Mouse (Mus musculus) WW6 (cell line): ENCODE measurements around the gene Tbxas1.

Source experiments
- DNase-seq: peaks from one replicate; pipeline ENCODE4 v3.0.0-alpha.2; 2013; ENCODE audit warnings: low read depth, low spot score

Gene Tbxas1

DNA sequence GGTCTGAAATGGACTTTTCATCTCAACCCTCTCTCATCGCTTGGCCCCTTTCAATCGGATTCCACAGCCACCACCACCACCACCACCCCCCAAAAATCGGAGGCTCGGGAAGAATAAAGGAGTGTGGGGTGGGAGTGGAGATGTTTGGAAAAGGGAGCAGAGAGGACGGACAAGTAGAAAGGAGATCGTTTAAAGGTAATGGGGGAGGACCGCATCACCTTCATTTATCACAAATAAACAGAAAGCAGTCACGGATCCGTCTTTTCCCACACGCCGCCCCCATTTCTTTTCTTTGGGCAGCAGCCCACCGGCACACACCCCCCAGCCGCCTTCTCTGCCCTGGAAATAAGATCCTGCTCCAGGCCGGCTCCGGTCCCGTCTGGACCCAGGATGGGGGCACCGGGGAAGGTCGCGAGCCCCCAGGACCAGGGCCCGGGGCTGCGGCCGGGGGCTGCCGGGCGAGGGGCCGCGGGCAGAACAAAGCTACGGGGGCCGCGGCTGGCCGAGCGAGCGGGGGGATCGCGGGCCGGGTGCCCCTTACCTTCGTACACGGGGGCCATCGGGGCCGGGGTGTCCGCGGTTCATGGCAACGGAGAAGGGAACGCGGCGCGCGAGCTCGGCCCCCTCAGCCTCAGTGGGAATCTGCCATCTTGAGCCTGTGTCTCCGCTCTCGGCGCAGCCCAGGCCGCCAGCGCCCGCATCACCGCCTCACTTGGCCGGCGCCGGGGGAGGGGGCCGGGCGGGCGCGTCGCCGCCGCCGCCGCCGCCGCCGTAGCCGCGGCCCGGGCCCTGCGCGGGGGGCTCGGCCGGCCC lies at the start of gene Tbxas1:
Gene Tbxas1, plus strand, starts transcription at position 147 of the 813 bp plus-strand sequence.
- no peak for DNase-seq

DNA sequence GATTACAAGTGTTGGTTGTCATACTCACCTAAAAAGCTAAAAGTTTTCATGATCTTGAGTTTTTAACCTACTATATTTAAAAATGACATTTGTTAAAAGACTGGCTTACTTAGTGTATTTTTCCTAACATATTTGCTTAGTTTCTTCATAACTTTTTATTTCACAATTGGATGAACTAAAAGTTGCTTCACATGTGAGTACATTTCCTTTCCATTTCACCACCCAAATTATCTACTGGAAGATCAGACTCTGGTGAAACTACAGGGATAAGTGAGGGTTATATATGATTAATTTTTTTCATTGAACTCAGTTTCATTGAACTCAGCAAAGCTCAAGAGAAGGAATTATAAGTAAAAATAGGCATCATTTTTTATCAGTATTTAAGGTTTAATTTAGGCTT lies 49.3 kb upstream of the Tbxas1 start:
- no peak for DNase-seq

- DNase-seq = no peak
Measured at GRCm38 (mm10) chr6:38826857-38827256, 48.3 kb upstream of the Tbxas1 start.

- DNase-seq = no peak
Measured at GRCm38 (mm10) chr6:38827435-38827834, 47.8 kb upstream of the Tbxas1 start.

- no peak for DNase-seq
Measured at GRCm38 (mm10) chr6:38828211-38828610, 47.0 kb upstream of the Tbxas1 start.

- no peak for DNase-seq
Measured at GRCm38 (mm10) chr6:38829452-38829851, 45.8 kb upstream of the Tbxas1 start.

DNA sequence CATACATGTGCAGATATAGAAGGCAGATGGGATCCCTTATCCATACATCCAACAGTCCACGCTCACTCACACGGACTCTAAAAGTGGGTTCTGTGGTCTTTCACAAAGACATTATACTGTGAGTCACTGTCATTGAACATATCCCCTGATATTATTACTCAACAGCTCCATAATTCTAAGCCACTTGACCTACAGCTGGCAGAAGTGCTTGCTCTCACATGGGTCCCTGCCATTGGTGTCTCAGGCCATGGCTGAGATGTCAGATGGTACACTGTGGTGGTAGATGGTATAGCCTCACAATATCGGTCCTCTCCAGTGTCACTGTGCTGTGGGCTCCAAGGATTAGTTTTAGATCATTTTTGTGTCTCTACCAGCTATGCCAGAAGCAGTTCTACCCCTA lies 41.5 kb upstream of the Tbxas1 start:
- DNase-seq = no peak

DNA sequence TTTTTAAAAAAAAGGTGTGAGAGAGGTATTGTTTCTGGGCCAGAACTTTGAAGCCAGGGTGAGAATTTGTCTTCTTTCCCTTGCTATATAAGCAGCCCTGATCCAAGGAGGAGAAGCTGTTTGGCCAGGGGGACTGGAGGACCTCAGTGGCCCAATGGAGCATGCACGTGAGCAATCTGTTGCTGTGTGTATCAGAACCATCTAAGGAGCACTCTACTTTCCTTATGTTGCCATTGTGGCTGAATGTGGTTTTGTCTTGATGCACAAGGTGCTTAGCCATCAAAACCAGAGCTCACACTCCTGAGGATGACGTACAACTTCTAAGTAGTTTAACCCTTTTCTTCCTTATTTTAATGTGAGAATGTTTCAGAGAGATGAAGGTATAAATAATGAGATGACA lies 40.5 kb upstream of the Tbxas1 start:
- DNase-seq = no peak

DNA sequence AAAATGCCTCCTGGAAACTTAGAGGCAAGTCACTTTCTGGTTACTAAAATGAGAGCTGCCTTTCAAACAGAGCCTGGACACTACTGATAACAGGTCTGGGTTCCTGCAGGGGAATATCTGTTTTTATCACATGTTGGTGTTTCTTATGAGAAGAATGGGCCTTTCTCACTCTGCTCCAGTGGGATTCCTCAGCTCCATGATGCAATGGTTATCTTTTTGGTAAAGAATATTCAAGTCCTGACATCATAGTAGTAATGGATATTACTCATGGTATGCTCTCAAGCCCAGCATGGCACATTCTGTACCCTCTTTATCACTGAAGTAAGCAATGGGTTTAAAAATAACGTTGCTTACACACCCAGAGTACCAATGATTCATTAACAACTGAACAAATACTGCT lies 40.0 kb upstream of the Tbxas1 start:
- no peak for DNase-seq

DNA sequence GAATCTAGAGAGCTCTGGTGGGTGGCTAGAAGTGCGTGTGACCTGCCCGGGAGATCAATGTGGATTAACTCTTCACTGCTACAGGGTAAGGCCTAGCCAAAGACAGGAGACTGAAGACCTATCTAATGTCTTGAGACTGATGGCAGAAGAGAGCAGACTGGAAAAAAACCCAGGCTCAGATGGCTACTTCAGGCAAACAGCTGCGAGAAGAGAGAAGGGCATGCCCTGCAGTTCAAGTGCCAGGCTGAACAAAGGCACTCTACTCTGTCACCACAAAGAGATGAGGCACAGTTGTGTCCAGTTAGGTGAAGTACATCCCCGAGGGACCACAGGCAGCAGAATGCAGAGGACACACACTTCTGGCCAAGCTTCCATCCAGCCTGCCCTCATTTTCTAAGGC lies 37.1 kb upstream of the Tbxas1 start:
- no peak for DNase-seq

DNA sequence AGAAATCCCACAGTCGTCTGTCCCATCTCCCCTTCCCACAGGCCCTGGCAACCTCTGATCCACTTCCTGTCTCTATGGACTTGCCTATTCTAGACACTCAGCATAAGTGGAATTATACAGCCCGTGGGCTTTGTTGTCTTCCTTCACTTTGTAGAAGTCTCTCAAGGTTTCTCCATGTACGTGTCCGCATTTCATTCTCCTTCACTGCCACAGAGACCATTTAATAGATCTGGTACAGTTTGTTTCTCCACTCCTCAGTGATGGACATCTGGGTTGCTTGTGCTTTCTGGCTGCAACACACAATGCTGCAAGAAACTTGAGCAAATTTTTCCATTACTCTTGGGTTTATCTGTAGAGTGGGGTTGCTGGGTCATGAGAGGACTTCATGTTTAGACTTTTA lies 35.3 kb upstream of the Tbxas1 start:
- DNase-seq = no peak

GRCm38 (mm10) chr6:38840380-38840779 lies 34.8 kb upstream of the Tbxas1 start:
- no peak for DNase-seq

DNA sequence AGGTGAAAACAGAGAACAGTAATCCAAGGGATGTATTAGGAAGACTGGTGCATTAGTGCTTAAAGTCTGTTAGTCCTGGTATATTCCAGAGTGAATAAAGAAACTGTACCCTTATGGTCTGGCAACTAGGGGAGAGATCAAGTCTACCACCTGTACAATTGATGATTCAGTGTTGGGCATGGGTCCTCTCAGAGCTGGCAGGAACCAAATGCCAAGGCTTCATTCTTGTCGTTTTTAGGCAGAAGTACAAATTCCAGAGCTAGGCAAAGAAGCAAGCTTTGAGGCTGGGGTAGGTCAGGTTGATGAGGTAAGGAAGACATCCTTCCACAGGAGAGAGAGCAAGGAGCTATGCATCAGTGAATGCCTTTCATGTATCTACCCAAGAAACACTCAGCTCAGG lies 34.4 kb upstream of the Tbxas1 start:
- DNase-seq = no peak

- DNase-seq = no peak
Measured at GRCm38 (mm10) chr6:38841551-38841950, 33.7 kb upstream of the Tbxas1 start.

- no peak for DNase-seq
Measured at GRCm38 (mm10) chr6:38845117-38845516, 30.1 kb upstream of the Tbxas1 start.

GRCm38 (mm10) chr6:38845876-38846275 lies 29.3 kb upstream of the Tbxas1 start:
- no peak for DNase-seq

DNA sequence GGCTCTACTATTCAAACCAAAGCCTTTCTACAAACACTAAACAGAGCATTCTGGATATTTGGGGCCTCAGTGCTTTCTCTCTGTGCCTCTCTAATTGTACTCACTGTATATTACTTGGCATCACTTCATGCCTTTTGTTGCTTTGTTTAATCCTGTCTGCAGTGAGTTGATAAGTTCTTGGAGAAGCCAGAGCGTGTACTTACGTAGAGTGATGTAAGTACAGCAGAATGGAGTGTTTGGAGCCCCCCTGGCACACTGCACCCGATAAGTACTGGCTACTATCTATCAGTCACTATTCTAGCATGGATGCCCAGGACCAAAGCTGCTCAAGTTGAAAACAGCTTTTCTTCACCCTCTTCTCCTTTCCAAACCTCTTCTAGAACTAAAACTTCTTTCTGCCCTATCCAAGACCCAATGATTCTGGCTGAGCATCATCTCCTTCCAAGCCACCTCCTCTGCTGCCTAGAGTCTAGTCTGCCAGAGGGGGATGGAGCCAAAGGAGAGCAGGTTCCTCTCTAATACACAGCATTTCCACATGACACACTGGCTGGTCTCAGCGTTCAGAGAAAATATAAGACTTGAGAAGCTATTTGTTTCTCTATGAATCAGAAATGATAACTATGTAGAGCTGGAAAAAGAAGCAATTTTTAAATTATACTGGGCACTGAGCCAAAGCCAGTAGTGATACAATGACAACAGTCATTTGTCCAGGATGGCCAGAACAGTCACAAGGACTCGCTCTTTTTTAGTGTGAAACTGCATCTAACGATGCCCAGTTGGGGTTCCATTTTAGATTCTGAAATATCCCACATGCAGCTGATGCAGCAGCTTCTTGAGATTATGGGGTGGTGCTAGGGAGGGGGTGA lies 28.6 kb upstream of the Tbxas1 start:
- no peak for DNase-seq

DNA sequence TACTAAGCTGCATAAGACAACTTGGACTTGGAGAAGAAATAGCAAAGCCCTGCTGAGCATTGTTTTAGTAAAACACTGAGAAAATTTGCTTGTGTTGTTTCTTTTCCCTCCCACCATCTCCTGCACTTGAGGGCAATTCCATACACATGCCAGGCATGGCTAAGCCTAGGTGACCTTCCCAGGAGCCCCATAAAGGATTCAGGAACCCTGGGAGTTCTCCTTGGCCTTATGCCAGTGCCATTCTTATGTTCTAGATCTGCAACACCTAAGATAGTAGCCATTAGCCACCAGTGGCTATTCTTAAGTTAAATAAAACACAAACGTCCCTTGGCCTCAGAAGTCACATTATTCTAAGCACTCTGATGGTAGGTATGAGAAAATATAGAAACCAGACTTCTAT lies 27.8 kb upstream of the Tbxas1 start:
- DNase-seq = no peak

DNA sequence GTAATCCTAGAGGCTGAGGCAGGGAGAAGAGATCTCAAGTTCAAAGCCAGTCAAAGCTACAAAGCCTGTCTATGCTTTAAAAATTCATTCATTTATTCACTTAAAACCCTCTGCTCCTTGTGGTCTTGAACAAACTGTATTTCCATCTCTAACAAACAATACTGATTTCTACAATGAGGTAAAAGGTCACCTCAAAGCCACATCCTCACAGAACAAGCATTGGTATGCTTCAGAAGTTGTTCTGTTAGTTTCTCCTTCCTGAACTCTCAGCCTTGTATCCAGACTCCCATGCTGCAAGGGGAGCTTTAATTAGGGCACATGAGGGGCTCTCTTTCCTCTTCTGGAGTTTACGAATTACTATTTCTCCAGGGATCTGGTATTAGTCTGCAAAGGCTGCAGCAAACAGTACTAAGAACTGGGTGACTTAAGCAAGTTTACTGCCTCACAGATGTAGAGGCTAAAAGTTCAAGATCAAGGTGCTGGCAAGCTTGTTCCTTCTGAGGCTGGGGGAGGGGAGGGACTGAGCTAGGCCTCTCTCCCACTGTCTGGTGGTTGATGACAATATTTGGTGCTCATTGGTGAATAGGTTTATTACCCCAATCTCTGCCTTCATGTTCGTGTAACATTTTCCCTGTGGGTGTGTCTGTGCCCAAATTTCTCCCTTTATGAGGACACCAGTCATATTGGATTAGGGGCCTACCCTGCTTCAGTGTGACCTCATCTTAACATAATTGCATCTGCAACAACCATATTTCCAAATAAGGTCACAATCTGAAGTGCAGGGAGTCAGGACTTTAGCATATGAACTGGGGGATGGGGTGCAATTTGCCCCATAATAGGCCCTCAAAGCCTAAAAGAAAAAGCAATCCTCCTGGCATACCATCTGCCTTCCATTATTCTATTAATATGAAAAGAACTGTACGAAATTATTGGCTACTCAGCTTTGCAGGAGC lies 27.0 kb upstream of the Tbxas1 start:
- no peak for DNase-seq

DNA sequence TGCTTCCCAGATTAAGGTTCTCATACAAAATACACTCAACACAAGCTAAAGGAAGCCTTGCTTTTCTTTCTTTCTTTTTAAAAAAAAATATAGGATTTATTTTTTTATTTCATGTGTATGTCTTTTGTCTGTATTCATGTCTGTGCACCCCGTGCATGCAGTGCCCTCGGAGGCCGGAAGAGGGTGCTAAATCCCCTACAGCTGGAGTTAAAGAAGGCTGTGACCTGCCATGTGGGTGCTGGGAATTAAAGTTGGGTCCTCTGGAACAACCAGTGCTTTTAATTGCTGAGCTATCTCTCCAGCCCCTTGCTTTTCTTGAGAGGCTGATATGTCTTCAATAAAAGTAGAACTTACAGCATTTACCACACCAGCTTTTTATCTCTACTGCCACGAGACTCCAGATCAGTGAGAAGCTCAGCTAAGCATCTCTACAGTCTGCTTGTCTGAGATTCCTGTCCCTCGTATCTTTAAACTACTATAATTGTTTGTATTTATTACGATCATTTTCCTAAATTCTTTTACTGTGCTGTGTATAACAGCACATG lies 24.4 kb upstream of the Tbxas1 start:
- DNase-seq = no peak

GRCm38 (mm10) chr6:38851740-38852139 lies 23.5 kb upstream of the Tbxas1 start:
- no peak for DNase-seq
